Mouse (Mus musculus): ENCODE measurements around the gene Yes1. TPM values are rescaled to one million over a fixed set of nuclear protein-coding genes. Genes with fewer than 3 reads are reported as not detected.

The Yes1 gene
- total and polyA plus RNA-seq, 3 experiments = 2.0 to 4.1 (median 2.2) TPM

GRCm38 (mm10) chr5:32610064-32610800, 739 bp upstream of the Yes1 start:
- no peaks in the 10 kb centered on the region for H3K27me3 ChIP-seq (replicated peaks)
- H3K4me2 ChIP-seq (ENCODE audit: insufficient read depth, low read depth, poor library complexity, severe bottlenecking) = peak overlapping the region; percentile 18
- H3K4me3 ChIP-seq (replicated peaks in 1 of 3; ENCODE audit: low read depth in 2 of 3, low read length in 2 of 3, poor library complexity in 1 of 3) = peak overlapping the region; percentile 65 to 95 (median 87)
- no peaks in the 10 kb centered on the region for H3K9me3 ChIP-seq (replicated peaks; ENCODE audit: low read length)
- in situ Hi-C loops (cut with MboI; ENCODE audit: low pct_ligation_motif_present, low pct_unique_long_range_greater_than_20kb, low sequenced_read_pairs) (no loop called here), dilution Hi-C loops (cut with MboI; ENCODE audit: extremely low pct_ligation_motif_present, extremely low pct_unique_long_range_greater_than_20kb, low sequenced_read_pairs) (no loop called here)
- H3K36me3 ChIP-seq (replicated peaks in 1 of 2; ENCODE audit: control insufficient read depth in 1 of 2, insufficient read depth in 1 of 2, low read length in 1 of 2) = no peaks in the 10 kb centered on the region
- peaks cover 0 to 12% of the 10 kb centered on the region in 2 experiments; a peak in 2 of 4 replicates for H3K4me1 ChIP-seq (ENCODE audit: control insufficient read depth in 1 of 2, insufficient read depth in 2 of 2)
- H3K79me2 ChIP-seq (replicated peaks; ENCODE audit: control insufficient read depth, extremely low read depth, insufficient read depth, poor library complexity, severe bottlenecking) = no peaks in the 10 kb centered on the region
- H3K27ac ChIP-seq (ENCODE audit: insufficient read depth, low read depth) = peak overlapping the region; percentile 58; the same call in 1 of the 2 replicates
- TF ChIP-seq MYC (IDR thresholded peaks at IDR 0.05; ENCODE audit: low read depth, low read length) (peak; percentile 53; the same call in 1 of the 2 replicates), MAX (IDR thresholded peaks at IDR 0.05; ENCODE audit: low read length) (peak; percentile 26), ZNF384 (IDR thresholded peaks at IDR 0.05; ENCODE audit: low read depth, low read length) (no peak)
- peak overlapping the region; percentile 72 for H3K9ac ChIP-seq (ENCODE audit: insufficient read depth, low read depth)
- peak; percentile 42 for DNase-seq (ENCODE audit: extremely low read depth)

DNA sequence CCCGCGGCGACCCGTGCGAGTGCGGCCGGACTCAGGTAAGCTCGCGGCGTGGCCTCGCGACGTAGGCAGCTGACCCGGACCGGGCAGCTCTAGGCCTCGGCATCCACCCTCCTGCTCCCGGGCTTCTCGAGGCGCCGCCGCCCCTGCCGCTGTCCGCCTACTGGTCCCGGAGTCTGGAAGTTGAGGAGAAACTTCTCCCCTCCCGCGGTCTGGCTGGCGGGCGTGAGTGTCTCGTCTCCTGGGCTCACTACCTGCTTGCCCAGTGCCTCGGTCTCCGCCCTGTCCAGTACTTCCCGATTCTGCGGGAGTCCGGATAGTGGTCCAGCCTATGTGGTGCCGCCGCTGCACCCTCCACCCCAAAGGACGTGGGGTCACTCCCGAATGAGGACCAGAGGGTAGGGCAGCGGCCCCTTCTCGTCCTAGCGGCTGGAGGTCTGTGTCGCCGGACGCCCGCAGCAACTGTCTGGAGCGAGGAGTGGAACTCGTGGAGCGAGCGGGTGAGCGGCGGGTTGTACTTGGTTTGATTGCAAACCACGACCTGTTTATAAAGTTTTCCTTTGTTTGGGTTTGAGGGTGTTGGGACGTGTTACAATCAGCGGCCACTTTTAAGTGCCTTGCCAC, 480 bp downstream of the Yes1 start:
- in situ Hi-C loops (cut with MboI; ENCODE audit: low pct_ligation_motif_present, low pct_unique_long_range_greater_than_20kb, low sequenced_read_pairs) (no loop called here), dilution Hi-C loops (cut with MboI; ENCODE audit: extremely low pct_ligation_motif_present, extremely low pct_unique_long_range_greater_than_20kb, low sequenced_read_pairs) (no loop called here)
- H3K79me2 ChIP-seq (replicated peaks; ENCODE audit: control insufficient read depth, extremely low read depth, insufficient read depth, poor library complexity, severe bottlenecking) = no peaks in the 10 kb centered on the region
- peak overlapping the region; percentile 72 for H3K9ac ChIP-seq (ENCODE audit: insufficient read depth, low read depth)
- H3K36me3 ChIP-seq (replicated peaks in 1 of 2; ENCODE audit: control insufficient read depth in 1 of 2, insufficient read depth in 1 of 2, low read length in 1 of 2) = no peaks in the 10 kb centered on the region
- peak; percentile 9 for DNase-seq (ENCODE audit: extremely low read depth)
- peak overlapping the region; percentile 65 to 95 (median 87) for H3K4me3 ChIP-seq (replicated peaks in 1 of 3; ENCODE audit: low read depth in 2 of 3, low read length in 2 of 3, poor library complexity in 1 of 3)
- TF ChIP-seq SIN3A (IDR thresholded peaks at IDR 0.05; ENCODE audit: low read length) (0 out of 2 replicates have a peak, but pooled peaks have one; percentile 3), TBP (conservative IDR thresholded peaks at IDR 0.05; ENCODE audit: low read depth, low read length) (no peak), CTCF (conservative IDR thresholded peaks at IDR 0.05 in 1 of 2, IDR thresholded peaks at IDR 0.05 in 1 of 2; ENCODE audit: low read depth in 2 of 2, low read length in 2 of 2) (no peak), UBTF (IDR thresholded peaks at IDR 0.05; ENCODE audit: low read depth, low read length) (peak; percentile 55; the same call in 1 of the 2 replicates)
- H3K27ac ChIP-seq (ENCODE audit: insufficient read depth, low read depth) = 0 out of 2 replicates have a peak overlapping the region, but pooled peaks have one; percentile 3
- H3K4me1 ChIP-seq (ENCODE audit: control insufficient read depth in 1 of 2, insufficient read depth in 2 of 2) = peaks cover 0 to 3% of the 10 kb centered on the region in 2 experiments; a peak in 2 of 4 replicates
- H3K27me3 ChIP-seq (replicated peaks) = no peaks in the 10 kb centered on the region
- H3K9me3 ChIP-seq (replicated peaks; ENCODE audit: low read length) = no peaks in the 10 kb centered on the region
- peak overlapping the region; percentile 68 for H3K4me2 ChIP-seq (ENCODE audit: insufficient read depth, low read depth, poor library complexity, severe bottlenecking)

GRCm38 (mm10) chr5:32614291-32614690, 3.3 kb downstream of the Yes1 start:
- no peaks in the 10 kb centered on the region for H3K9me3 ChIP-seq (replicated peaks; ENCODE audit: low read length)
- no peak overlapping the region for H3K4me2 ChIP-seq (ENCODE audit: insufficient read depth, low read depth, poor library complexity, severe bottlenecking)
- H3K9ac ChIP-seq (ENCODE audit: insufficient read depth, low read depth) = no peak overlapping the region
- H3K36me3 ChIP-seq (replicated peaks in 1 of 2; ENCODE audit: control insufficient read depth in 1 of 2, insufficient read depth in 1 of 2, low read length in 1 of 2) = no peaks in the 10 kb centered on the region
- H3K4me3 ChIP-seq (replicated peaks in 1 of 3; ENCODE audit: low read depth in 2 of 3, low read length in 2 of 3, poor library complexity in 1 of 3) = no peak overlapping the region
- H3K27ac ChIP-seq (ENCODE audit: insufficient read depth, low read depth) = no peak overlapping the region
- H3K27me3 ChIP-seq (replicated peaks) = no peaks in the 10 kb centered on the region
- dilution Hi-C loops (cut with MboI; ENCODE audit: extremely low pct_ligation_motif_present, extremely low pct_unique_long_range_greater_than_20kb, low sequenced_read_pairs) = no loop called here
- H3K4me1 ChIP-seq (ENCODE audit: control insufficient read depth in 1 of 2, insufficient read depth in 2 of 2) = peaks cover 0 to 3% of the 10 kb centered on the region in 2 experiments; a peak in 2 of 4 replicates
- TF ChIP-seq TBP (conservative IDR thresholded peaks at IDR 0.05; ENCODE audit: low read depth, low read length) (no peak), ZKSCAN1 (IDR thresholded peaks at IDR 0.05; ENCODE audit: borderline replicate concordance, low read depth, low read length) (no peak), EP300 (IDR thresholded peaks at IDR 0.05; ENCODE audit: low read length) (no peak)
- in situ Hi-C loops (cut with MboI; ENCODE audit: low pct_ligation_motif_present, low pct_unique_long_range_greater_than_20kb, low sequenced_read_pairs) = no loop called here
- H3K79me2 ChIP-seq (replicated peaks; ENCODE audit: control insufficient read depth, extremely low read depth, insufficient read depth, poor library complexity, severe bottlenecking) = no peaks in the 10 kb centered on the region
- no peak for DNase-seq (ENCODE audit: extremely low read depth)
